Mouse (Mus musculus) testis, postnatal 10 days (tissue): Measurements from ENCODE around the gene Fmod.

ENCODE experiments used
- DNase-seq: peaks from one replicate; pipeline ENCODE4 v3.0.0; 2021; ENCODE audit warnings: low spot score

The Fmod gene

DNA sequence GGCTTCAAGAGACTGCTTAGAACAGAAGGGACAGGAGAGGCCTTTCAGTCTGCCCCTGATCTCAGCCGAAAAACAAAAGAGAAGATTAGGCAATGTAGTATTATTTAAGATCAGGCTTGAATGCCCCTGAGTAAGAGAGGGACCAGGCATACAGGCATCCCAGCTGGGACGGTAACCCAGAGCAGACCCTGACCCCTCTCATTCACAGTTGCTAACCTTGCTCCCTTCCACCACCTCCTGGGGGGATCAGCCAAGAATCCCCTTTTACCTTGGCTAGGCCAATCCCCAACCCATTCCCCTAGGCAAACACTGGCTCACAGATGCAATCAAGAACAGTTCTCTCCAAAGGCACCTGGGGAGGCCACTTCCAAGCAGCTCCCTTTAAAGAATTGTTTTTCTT lies 39.7 kb downstream of the Fmod start:
- DNase-seq: no peak

DNA sequence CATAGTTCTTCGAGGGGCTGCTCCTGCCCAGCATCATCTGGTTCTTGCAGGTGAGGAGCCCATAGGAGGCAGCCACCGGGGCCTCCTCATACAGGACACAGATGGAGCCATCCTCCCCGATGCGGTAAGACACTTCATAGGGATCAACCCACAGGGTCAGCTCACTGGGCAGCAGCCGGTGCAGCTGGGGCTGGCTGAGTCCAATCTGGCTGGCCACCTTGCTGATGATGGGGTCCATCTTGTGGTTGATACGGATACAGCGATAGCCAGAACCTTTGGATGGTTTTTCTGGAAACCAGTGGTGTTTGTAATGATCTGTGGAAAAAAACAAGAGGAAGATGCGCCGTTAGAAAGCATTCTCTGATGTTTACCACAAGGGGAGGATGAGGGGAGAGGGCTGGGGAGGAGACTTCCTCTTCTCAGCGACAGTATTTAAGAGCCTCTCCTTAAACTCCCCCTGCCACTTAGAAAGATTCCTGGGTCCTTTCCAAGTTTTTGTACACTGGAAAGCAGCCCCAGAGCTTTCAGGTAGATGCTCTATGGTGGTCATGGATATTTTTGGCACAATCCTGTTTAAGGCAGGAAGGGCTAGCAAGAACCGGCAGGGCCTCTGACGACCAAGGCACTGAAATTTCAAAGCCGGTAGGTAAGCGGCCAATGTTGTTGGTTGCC lies 40.5 kb downstream of the Fmod start:
- no peak for DNase-seq

DNA sequence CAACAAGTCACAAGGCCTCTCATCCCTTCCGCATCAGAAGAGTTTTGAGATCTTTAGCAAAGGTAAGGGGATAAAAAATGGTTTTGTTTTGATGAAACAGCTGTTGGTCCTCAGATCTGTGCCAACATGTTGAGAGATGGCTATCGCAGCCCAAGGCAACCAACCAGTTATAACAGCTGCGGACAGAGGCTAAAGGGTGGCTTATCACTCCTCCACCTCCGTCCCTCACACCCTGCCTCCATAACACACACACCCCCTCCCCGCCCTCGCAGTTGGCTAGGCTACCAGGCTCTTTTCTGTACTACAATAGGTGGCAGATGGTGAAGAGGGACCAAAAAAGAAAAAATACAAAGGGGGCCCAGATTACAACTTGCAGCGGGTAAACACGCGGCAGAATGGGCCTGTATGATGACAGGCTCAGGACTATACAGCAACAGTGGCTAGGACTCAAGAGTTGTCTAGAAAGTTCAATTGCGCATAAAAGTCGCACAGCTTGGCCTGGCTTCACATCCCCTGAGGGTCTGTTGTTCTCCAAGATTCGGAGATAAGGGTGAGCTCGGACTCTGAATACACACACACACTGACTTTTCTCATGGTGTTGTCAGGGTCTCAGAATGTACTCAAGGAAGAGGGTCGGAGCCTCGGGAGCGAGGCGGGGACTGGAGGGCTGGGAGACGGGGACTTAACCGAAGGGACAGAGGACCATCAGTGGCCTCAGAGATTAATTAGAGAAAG lies 41.2 kb downstream of the Fmod start:
- DNase-seq: no peak

DNA sequence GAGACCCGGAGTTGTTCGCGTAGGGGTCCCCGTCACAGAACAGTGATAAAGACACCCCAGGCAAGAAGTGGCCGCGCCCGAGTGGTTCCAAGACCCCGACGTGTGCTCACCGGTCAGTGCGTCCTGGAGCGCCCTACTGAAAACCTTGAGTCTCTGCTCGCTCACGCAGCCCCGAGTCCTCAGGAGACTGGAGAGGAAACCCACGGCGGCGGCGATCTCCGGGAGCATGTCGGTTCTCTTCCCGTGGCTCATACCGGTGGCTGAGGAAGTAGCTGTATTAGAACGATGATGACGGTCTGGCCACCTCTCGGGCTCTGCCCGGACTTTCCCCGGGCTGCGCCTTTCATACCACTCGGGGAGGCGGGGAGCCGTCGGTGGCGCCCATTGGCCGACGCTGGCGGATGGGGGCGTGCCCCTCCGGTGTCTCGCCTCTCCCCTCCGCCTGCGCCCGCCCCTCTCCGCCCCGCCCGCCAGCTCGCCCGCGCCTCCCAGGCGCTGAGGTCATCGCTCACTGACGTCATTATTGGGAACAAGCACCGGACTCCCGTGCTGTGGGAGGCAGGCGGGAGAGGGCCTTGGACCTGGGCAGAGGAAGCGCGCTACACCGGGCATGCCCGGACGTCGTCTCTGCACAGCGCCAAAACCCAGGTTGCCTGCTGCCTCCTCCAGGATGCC lies 41.9 kb downstream of the Fmod start, which contains the start of gene Btg2:
Gene Btg2, minus strand, starts transcription at position 319 of the 675 bp plus-strand sequence.
- peak; percentile 98 for DNase-seq

DNA sequence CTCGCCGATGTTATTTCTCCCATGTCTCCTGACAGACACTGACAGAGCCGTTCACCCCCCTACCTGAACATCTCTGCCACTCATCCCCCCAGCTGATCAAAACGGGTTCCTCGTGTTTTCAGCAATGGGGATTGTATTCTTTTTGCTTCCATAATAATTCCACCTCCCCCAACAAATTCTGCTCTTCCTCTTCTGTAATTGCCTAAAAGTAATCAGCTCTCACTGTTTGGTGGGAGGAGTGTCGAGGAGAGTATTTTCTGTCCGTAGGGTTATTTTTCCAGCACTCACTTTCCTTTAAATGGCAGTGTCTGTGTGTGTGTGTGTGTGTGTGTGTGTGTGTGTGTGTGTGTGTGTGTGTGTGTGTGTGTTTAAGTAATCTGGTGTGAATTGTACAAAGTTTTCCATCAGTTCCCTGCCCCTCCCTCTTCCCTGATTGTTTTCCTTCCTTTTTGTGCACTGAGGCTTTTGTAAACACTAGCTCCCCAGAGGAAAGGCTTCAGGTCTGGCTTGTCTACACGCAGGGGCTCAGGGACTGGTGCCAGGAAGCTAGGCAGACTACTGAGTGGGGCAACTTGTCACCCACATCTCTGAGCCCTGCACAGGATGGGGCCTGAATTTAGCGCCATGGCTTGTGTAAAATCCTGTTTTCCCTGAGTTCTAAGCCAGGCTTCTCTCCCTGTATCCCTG lies 42.6 kb downstream of the Fmod start:
- no peak for DNase-seq

DNA sequence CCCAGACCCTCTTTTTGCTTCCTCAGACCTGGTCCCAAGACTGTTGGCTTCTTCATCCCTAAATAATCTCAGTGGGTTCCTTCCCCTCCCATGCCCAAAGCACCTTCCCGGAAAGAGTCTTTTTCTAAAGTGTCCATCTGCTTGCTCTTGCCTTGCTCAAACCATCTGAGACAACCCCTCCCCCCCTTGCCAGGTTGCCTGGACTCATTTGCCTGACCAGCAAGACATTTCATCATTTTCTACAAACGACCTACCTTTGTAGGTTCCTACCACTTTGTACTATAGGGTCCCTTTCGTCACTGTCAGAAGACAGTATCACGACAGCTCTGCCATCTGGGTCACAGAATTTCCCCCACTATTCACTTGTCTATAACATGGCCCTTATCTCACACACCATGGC lies 43.4 kb downstream of the Fmod start:
- DNase-seq: no peak

DNA sequence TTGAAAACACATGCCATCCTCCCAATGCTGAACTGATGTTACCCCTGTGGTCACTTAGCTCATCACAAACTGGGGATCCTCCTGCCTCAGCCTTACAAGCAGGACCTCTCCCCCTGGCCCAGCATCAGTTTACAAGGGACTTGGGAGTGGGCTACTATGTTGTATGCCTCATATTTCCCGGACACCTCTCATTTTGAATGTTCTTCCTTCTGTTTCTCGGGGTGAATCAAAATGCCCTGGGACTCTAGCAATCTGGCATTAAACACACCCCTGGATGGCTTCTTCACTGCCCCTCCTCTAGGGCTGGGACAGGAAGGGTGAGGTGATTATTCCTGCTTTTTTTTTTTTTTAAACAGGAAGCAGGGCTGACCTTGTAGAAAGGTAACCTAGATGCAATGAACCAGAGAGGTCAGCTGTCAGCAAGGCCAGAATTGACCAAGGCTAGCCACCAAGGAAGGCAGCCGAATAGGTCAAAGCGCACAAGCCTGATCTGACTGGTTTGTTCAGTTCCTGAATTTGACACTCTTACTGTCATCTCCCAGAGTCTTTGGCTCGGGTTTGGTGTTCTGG lies 43.9 kb downstream of the Fmod start:
- no peak for DNase-seq

DNA sequence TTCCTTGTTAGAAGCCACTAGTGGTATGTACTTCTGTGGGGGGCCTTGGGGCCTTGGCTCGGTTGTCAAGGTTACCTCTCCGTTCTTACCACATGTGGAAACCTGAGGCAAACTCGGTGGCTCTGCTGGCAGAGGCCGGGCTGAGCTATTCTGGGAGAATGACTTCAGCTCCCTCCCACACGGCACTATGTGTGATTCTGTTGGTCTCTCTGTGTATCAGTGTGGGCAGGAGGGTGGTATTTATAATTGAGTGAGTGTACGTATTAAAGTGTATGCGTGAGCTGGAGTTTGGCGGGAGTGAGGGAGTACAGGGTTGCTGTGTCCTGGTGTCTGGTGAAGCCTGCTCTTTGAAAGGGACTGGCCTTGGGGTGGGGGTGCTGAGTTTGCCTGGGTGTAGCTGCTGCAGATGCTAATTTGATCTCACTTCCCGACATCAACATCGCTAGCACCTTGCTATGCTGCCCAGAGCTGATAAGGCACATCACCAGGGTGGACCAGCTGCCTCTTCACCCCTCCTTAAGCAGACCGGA lies 46.0 kb downstream of the Fmod start:
- DNase-seq: peak; percentile 75

DNA sequence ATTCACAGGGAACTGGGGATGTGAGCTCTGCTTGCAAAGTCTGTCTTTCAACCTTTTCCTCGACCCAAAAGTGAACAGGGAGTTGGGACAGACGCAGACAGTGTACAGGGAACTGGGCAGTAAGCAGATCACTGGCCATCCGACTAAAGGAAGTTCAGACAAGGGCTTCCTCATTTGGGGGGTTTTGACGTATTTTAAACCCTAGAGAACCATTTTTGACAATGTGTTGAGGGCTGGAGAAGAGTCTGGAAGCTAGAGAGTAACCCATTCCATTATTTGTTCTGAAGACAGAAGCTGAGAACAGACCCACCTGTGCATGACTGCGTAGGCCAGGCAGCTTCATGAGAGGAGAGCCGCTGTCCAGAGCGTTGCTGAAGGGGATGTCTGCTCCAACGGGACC lies 46.6 kb downstream of the Fmod start:
- DNase-seq: no peak

DNA sequence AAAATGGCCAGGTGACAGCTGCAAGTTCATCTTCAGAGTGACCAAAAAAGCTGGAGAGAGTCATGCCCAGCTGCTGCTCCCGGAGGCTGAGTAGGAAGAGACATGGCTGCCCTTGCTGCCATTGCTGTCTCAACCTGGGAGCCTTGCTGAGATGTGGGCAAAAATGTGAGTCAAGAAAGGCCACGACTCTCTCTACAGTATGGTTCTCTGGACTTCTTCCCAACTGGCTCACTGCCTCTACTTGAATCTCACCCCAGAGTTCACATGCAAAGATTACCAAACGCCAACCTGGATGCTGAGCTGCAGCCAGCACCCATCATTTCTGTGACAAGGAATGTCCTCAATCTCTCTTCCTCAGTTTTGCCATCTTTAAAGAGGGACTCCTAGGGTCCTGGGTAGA lies 47.1 kb downstream of the Fmod start:
- no peak for DNase-seq

DNA sequence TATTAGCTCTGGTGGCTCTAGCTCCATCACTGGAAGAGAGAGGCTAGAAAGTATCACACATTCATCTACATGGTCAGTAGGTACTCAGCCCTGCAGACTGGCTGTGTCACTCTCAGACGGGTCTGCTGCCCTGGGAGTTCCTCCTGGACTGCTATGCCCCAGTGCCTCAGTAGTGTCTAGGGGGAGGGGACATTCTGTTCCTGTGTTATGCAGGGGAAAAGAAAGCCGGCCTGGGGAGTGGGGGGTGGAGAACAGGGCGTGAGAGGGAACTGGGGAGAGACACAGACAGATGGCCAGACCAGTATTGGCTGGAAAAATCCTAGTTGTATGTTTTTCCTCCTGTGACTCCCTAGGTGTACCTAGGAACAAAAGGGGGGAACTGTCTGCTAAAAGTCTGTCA lies 49.0 kb downstream of the Fmod start:
- DNase-seq: no peak

DNA sequence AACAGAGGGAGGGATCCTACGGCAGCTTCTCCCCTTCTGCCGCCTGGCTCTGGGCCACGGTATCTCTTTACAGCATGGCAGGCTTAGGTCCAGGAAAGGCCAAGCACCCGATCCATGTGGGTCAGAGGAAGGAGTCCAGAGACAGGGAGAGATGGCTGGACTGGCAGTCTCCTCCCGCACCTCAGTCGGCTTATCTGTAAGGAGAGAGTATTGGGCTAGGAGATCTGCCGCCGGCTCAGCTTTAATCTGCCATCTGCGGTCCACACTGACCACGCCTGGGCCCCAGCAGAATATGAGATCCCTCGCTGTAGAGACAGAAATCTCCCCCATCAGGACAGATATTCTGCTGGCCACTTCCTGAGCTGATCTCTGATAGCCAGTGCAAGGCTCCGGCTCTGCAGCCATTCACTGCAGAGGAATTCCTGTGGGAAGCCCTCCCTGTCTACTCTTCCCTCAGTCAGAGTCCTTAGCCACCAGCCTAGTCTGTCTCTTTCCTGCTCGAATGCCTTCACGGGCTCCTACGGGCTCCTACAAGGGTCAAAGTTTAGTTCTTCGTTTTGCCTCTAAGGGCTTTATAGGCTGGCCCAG lies 49.9 kb downstream of the Fmod start:
- DNase-seq: peak; percentile 67

DNA sequence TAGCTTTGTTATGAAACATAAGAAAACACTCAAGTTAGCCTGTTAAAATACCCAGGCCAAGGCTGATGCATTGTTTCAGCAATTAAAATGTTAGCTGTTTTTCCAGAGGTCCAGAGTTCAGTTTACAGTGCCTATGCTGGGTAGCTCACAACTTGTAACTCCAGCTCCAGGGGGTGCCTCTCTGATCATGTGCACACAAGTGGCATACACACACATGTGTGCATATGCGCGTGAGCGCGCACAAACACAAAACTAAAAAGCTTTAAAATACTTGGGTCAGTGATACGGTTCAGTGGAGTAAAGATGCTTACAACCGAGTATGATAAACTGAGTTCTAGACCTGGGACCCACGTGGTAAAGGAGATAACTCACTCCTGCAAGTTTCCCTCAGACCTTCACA lies 52.0 kb downstream of the Fmod start:
- no peak for DNase-seq

DNA sequence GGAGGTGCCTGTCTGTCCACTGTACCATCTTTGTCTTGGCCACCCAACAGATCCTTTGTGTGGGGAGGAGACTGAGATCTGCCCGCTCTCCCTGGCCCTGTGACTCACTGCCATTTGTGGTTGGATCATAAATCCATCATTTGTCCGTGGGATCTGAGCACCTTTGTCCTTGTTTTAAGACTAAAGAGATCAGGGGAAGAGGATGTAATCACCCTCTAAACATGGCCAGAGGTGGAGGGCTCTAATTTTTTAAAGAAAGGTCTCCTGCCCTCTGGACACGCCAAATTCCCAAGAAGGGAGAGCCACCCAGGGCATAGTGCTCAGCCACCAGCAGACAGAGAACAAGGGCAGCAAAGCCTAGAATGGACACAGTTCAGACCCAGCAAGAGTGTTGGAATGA lies 54.8 kb downstream of the Fmod start:
- no peak for DNase-seq

DNA sequence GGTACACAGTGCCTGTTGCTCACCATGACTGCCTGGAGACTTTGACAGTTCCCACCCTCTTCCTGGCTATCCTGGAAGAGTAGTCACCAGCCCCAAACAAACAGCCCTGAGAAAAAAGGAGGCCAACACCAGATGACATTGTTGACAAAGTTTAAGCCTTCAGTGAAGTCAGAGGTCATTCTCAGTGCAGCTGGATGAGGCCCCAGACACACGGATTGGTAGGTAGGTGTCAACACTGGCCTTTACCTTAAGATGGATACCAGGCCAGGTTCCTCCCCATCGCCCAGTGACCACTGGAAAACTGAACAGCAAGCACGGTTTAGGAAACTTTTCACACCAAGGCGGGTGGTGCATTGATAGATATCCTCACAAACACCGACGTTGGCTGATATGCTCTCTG lies 55.3 kb downstream of the Fmod start:
- DNase-seq: no peak

DNA sequence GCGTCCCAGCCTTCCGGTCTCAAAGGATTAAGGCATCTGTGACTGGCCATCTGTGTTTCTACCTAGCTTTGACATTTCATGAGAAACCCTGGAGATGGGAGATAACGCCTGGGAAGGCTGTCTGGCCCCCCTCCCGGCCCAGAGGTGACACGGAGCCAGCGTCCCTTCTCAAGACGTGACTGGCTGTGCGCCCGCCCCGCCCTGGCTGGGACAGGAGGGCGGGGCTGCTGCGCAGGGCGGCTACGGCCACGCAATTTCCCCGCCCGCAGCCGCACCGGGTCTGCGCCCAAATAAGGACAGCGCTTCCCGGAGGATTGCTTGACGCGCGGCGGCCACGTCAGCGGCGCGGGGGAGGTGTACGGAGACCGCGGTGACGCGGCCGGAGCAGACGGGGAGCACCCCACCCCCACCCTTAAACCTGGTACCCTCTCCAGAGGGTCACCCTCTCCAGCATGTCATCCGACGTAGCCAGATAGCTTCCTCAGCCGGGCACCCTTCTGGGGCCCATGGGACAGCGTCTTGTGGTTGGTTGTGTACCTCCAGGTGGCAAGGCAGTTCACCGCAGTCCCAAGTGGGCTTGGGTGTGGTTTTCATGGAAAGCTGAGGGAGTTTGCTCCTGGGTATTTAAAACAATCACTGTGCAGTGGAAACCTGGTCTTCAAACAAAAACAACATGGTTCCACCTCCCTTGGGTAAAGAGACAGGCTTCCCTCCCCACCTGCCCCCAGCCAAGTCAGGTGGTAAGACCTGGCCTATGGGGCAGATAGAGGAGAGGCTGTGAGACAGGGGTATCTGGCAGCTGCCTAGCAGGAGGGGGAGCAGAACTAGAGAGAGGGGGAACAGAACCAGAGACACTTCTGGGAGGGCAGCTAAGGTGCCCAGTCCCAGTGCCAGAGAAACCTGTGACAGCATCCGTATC lies 56.1 kb downstream of the Fmod start:
- DNase-seq: peak; percentile 93

DNA sequence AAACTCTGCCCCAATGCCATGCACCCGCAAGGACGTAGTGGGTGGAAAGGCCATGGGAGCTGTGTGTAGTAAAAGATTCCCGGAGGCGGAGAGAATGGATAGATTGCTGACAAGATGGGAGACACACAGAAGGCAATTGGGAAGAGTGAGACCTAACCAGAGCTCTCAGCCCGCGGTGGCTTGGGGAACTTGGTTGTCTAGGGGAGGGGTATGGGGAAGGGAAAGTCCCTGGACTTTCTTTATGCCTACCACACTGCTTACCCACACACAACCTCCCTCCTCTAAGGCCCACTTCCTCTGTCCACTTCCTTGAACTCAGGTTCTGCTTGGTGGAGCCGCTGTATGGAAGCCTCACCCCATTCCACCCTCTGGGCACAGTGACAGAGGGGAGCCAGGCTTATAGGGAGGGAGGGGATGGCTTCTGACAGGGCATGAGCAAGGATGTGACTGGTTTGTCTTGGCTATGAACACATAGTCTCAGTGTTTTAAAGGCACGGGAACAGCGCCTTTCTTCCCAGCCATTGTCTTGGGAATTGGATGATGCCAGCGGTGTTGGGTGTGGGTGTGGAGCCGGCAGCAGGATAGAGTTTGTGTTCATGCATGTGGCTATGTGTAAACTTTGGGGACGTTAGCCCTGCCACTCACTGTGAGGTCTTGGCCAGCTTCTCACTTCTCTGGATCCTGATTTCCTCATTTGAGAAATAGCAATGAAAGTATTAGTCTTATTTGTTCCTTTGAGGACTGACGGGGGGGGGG lies 56.9 kb downstream of the Fmod start:
- DNase-seq: no peak

DNA sequence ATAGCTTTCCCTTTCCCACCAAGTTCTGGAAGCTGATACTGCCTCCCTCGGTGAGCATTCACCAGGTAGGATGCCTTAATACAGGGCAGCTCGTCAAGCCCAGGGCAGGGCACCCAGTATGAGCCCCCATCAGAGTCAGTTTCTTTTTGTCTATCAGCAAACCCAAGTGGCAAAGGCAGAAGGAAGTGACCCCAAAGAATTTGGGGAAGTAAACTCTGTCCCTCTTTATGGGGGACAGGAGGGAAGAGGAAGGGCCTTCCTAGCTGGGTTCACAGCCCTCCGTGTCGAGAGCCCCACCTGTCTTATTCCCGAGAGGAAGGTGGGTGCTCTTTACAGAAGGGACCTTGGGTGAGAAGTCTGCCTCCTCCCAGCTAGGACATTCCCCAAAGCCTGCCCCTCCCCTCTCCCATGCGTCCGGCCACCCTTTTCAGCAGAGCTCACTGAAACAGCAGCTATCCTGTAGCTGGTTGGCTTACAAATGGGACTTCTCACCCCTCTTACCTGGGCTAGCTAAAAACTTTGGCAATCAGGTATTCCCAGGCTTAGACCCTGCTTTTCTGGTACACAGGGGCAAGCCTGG lies 58.1 kb downstream of the Fmod start:
- no peak for DNase-seq

DNA sequence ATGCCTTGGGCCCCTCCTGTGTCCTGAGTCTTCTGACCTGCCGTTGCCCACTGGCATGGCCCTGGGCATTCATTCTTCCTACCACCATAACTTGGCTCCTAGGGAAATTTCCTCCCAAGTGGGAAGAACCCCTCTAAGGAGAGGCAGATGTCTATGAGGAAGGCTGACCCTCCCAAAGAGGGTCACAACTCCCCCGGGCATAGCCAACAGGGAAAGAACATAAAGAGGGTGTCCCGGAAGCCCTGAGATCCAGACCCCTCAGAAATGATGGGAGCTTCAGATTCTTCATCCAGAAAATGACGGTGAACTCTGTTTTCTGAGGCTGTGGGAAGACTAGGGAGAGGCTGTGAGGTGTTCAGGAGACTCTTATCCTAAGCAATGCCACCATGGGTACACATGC lies 58.7 kb downstream of the Fmod start:
- DNase-seq: no peak
